Mouse (Mus musculus): Measurements from ENCODE around the gene Ubr7. TPM values are rescaled to one million over a fixed set of nuclear protein-coding genes. Genes with fewer than 3 reads are reported as not detected.

Ubr7 gene
- polyA plus RNA-seq, 1 experiment from 2014 or later, result 18.2 TPM

DNA sequence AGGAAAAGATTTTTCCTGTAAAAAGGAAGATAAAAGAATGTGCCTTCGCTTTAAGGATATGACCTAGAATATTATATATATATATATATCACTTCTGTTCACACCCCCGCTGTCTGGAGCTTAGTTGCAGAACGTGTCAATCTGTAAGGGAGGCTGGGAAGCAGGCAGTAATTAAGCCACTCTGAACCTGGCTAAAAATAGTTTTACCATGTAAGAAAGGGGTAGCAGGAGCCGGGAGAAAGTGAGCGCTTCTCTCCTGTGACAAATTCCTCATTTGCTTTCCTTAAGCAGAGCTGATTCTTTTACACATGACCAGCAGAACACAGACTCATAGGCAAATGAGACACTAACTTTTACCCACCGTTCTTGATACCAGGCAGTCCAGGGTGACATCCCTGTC lies 33.9 kb upstream of the Ubr7 start:
- H3K9me3 ChIP-seq (replicated peaks), result no peaks in the 10 kb centered on the region
- H3K4me2 ChIP-seq, result no peak overlapping the region
- WGBS (ENCODE audit: insufficient replicate concordance), result 47% methylated on average over 6 of the region's 6 CpGs
- H3K4me1 ChIP-seq (replicated peaks), result peaks cover 5% of the 10 kb centered on the region; the same call in 1 of the 2 replicates
- no peak overlapping the region for H3K9ac ChIP-seq
- no peaks in the 10 kb centered on the region for H3K36me3 ChIP-seq (replicated peaks)
- no peak overlapping the region for H3K4me3 ChIP-seq (replicated peaks)
- H3K27ac ChIP-seq (replicated peaks), result no peak overlapping the region
- 0 out of 2 replicates have a peak, but pooled peaks cover 4% of the 10 kb centered on the region for H3K27me3 ChIP-seq
- ATAC-seq (ENCODE audit: insufficient read depth), result no peak

DNA sequence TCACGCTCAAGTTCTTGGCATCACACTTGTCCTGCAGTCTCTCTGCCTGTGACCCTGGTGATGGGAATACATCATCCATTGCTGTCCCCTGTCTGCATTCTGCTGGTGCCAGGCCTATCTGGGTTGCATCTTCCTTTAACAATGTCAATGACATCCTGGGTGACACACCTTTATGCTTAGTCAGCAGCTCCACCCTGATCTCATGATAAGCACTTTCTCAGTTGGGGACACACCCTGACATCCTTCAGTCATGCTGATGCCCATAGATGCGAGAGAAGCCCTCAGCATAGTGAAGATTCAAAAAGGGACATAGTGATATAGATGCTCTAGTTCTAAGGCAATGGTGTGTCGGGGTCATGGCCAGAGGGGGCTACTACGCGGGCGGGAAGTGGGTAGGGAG lies 32.6 kb upstream of the Ubr7 start:
- Histone ChIP-seq H3K9me3 (replicated peaks) (no peaks in the 10 kb centered on the region), H3K36me3 (replicated peaks) (no peaks in the 10 kb centered on the region), H3K4me1 (replicated peaks) (peaks cover 11% of the 10 kb centered on the region), H3K9ac (no peak overlapping the region), H3K27ac (replicated peaks) (no peak overlapping the region), H3K4me2 (no peak overlapping the region), H3K4me3 (replicated peaks) (no peak overlapping the region), H3K27me3 (0 out of 2 replicates have a peak, but pooled peaks cover 4% of the 10 kb centered on the region)
- 77% methylated on average over 6 of the region's 6 CpGs for WGBS (ENCODE audit: insufficient replicate concordance)
- ATAC-seq (ENCODE audit: insufficient read depth), result no peak

DNA sequence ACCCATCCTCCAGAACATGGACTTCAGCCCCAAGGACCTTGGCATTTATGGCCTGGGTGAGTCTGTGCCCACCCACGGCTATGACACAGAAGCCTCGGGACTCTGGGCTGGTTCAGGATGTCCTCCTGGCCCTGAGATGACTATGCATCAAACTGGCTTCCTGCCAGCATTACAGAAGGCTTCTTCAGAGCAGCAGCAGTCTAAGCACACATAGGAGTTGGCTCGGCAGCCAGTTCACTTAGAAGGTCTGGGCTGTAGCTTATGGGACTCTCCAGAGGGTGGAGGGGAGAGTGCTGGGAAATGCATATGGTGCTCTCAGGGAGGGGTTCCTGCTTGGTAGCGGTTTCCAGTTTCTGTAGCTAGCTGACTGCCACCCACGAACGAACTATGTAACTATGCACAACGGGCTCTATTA lies 32.0 kb upstream of the Ubr7 start:
- Histone ChIP-seq H3K4me3 (replicated peaks) (no peak overlapping the region), H3K36me3 (replicated peaks) (no peaks in the 10 kb centered on the region), H3K4me2 (no peak overlapping the region), H3K4me1 (replicated peaks) (peaks cover 17% of the 10 kb centered on the region), H3K27ac (replicated peaks) (no peak overlapping the region), H3K27me3 (0 out of 2 replicates have a peak, but pooled peaks cover 3% of the 10 kb centered on the region), H3K9me3 (replicated peaks) (no peaks in the 10 kb centered on the region), H3K9ac (no peak overlapping the region)
- 54% methylated on average over 7 of the region's 7 CpGs for WGBS (ENCODE audit: insufficient replicate concordance)
- ATAC-seq (ENCODE audit: insufficient read depth), result no peak

DNA sequence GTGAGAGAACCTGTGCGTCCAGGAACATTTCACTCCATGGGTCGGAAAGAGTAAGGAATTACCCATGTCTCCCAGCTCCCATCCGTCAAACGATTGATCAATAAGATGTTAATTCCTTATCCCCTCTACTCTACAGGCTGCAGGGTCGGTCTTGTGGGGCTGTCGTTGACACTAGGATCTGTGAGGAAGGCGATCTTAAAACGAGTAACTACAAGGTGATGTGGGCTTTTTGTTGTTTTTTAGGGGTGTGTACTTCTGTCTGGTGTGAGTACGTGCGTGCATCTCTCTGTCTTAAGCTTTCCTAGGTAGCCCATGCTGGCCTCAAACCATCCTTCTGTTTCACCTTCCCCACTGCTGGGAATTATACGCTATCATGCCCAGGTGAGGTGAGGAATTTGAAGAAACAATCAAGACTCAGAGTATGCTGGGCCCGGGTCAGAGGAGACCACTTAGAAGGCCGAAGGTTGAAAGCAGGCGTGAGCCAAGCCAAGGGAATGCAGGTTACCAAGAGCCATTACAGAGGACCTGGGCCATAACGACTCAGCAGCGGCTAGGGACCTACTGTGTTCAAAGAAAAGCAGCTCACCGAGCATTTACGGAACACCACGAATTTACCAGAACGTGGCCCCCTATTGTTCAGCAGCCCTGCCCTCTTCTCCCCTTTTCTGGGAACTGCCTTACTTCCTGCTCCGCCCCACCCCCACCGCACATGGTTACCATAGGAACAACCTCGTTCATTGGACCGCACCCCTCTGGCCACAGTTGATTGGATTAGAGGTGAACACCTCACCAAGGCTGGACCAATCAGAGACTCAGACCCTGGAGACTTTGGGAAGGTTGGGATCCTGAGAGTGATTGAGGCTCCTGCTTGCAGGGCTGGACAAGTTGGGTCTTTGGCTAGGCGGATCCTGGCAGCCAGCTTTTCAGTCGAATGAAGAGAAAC lies 27.6 kb upstream of the Ubr7 start:
- peak; percentile 79 for ATAC-seq (ENCODE audit: insufficient read depth)
- Histone ChIP-seq H3K4me3 (replicated peaks) (peak overlapping the region; percentile 24), H3K27me3 (no peaks in the 10 kb centered on the region), H3K4me2 (peak overlapping the region; percentile 55), H3K9ac (no peak overlapping the region), H3K27ac (replicated peaks) (no peak overlapping the region), H3K36me3 (replicated peaks) (no peaks in the 10 kb centered on the region), H3K4me1 (replicated peaks) (peaks cover 29% of the 10 kb centered on the region), H3K9me3 (replicated peaks) (no peaks in the 10 kb centered on the region)
- WGBS (ENCODE audit: insufficient replicate concordance), result 36% methylated on average over 26 of the region's 26 CpGs

DNA sequence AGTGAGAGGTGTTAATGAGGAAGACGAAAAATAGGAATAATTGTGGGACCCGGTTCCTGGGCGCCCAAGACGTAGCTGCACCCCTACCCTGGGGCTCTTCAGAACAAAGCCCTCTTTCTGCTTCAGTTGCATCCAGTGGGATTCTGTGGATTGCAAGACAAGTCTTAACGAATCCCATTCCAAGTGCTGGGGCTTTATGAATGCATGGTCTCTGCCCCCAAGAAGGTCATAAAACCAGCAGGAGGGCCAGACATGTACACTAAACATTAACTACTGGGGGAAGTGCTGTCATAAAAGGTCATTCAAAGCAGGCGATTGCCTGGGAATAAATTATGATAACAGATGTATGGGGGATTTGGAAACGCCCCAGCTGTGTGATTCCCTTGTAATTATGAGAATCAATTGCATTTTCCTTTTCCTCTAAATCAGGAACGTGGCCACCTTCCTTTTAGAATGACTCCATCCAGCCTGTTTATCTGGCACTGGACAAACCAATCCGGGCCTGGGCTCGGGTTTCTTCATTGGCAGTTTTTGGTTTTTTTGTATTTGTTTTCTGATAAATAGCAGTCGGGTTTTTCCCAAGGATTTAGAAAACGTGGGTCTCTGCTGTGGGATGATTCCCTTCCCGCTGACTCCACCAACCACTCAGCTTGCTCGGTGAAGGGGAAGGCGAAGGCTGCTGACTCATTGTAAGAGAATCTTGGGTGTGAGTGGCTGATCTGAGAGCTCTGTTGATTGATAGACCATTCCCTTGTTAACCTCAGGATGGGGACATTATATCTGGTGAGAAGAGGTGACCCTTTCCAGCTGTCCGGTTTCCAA lies 26.8 kb upstream of the Ubr7 start:
- no peaks in the 10 kb centered on the region for H3K27me3 ChIP-seq
- peaks cover 27% of the 10 kb centered on the region for H3K4me1 ChIP-seq (replicated peaks)
- WGBS (ENCODE audit: insufficient replicate concordance), result 38% methylated on average over 16 of the region's 16 CpGs
- no peak for ATAC-seq (ENCODE audit: insufficient read depth)
- H3K36me3 ChIP-seq (replicated peaks), result no peaks in the 10 kb centered on the region
- H3K27ac ChIP-seq (replicated peaks), result no peak overlapping the region
- H3K4me2 ChIP-seq, result peak overlapping the region; percentile 55
- peak overlapping the region; percentile 24; the same call in 1 of the 2 replicates for H3K4me3 ChIP-seq (replicated peaks)
- H3K9ac ChIP-seq, result no peak overlapping the region
- no peaks in the 10 kb centered on the region for H3K9me3 ChIP-seq (replicated peaks)

DNA sequence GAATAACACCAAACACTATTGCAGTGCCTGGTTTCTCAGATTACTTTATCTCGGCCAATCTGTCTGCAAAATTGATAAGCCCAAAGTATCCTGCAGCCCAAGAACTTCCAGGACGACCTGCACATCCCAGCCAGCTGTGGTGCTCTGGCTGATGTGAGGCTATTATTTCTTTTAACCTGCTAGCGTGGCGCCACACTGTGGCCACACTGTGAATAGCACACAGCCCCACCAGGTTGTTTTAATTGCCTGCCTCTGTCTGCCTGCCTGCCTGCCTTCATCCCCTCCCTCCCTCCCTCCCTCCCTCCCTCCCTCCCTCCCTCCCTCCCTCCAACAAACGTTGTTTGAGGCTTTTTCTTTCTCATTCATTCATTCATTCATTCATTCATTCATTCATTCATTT lies 24.4 kb upstream of the Ubr7 start:
- ATAC-seq (ENCODE audit: insufficient read depth), result no peak
- Histone ChIP-seq H3K27me3 (no peaks in the 10 kb centered on the region), H3K4me2 (no peak overlapping the region), H3K9ac (no peak overlapping the region), H3K4me3 (replicated peaks) (no peak overlapping the region), H3K27ac (replicated peaks) (no peak overlapping the region), H3K9me3 (replicated peaks) (no peaks in the 10 kb centered on the region), H3K4me1 (replicated peaks) (peaks cover 27% of the 10 kb centered on the region), H3K36me3 (replicated peaks) (no peaks in the 10 kb centered on the region)
- 6% methylated on average over 5 of the region's 5 CpGs for whole genome bisulfite sequencing (ENCODE audit: insufficient replicate concordance)

DNA sequence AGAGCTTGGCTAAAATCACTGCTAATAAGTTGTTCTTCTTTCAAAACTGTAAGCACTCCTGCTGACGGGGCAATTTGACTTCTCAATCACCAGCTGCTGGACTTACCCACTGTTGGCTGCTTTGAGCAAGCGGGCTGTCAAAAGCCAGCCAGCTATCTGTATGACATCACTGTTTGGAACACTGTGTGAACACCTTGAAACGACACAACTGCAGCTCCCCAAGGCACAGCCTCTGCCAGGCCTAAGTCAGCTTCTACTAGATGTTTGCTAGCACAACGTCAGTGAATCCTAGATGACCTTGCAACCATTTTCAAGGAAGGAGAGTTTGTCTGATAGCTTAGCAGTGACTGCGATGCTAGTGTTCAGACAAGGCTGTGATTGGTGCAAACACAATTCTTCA lies 18.7 kb upstream of the Ubr7 start:
- 70% methylated on average over 5 of the region's 5 CpGs for whole genome bisulfite sequencing (ENCODE audit: insufficient replicate concordance)
- no peaks in the 10 kb centered on the region for H3K36me3 ChIP-seq (replicated peaks)
- H3K27me3 ChIP-seq, result no peaks in the 10 kb centered on the region
- H3K27ac ChIP-seq (replicated peaks), result no peak overlapping the region
- no peak overlapping the region for H3K4me3 ChIP-seq (replicated peaks)
- no peaks in the 10 kb centered on the region for H3K9me3 ChIP-seq (replicated peaks)
- H3K9ac ChIP-seq, result no peak overlapping the region
- no peak overlapping the region for H3K4me2 ChIP-seq
- ATAC-seq (ENCODE audit: insufficient read depth), result no peak
- peaks cover 15% of the 10 kb centered on the region for H3K4me1 ChIP-seq (replicated peaks)

DNA sequence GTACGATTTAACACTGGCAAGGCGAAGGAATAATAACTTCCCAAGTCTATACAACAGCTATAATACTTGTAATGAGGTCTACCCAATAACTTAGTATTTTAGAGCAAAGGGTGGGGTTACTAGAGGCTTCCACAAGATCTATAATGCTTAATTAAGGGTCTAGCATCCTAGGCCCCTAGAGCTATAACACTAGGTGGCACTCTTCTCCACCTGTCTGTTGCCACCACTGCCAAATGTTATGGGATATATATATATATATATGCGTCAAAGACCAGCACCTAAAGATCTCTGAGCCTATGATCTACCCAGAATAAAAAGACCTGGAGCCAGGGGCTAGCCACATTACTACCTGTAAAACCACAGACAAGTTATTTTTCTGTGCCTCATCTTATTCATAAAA lies 17.5 kb upstream of the Ubr7 start:
- no peaks in the 10 kb centered on the region for H3K36me3 ChIP-seq (replicated peaks)
- H3K4me3 ChIP-seq (replicated peaks), result no peak overlapping the region
- H3K4me1 ChIP-seq (replicated peaks), result peaks cover 25% of the 10 kb centered on the region
- no peaks in the 10 kb centered on the region for H3K27me3 ChIP-seq
- H3K9ac ChIP-seq, result no peak overlapping the region
- no peak overlapping the region for H3K4me2 ChIP-seq
- no peak overlapping the region for H3K27ac ChIP-seq (replicated peaks)
- no peaks in the 10 kb centered on the region for H3K9me3 ChIP-seq (replicated peaks)
- WGBS (ENCODE audit: insufficient replicate concordance), result 57% methylated on average over 3 of the region's 3 CpGs
- no peak for ATAC-seq (ENCODE audit: insufficient read depth)

DNA sequence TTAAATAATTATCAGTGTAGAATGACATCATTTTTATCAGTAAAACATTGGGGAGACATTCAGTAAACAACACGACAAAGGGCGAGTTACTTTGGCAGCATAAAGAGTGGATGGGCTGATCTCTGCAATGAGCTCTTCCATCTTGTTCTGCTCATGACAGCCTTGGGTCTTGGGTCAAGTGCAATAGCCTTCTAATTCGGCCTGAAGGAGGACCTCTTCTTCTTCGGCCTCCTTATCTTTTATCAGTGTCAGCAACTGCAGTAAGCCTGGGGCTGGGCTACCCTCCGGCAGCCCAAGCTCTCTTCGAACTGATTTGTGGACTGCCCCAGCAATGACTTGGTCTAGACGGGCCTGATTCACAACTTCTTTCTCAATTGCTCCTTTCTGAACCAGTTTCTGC lies 15.7 kb upstream of the Ubr7 start:
- ATAC-seq (ENCODE audit: insufficient read depth), result no peak
- H3K4me1 ChIP-seq (replicated peaks), result peaks cover 31% of the 10 kb centered on the region
- 45% methylated on average over 7 of the region's 7 CpGs for WGBS (ENCODE audit: insufficient replicate concordance)
- H3K4me3 ChIP-seq (replicated peaks), result no peak overlapping the region
- H3K27ac ChIP-seq (replicated peaks), result no peak overlapping the region
- H3K27me3 ChIP-seq, result no peaks in the 10 kb centered on the region
- H3K9ac ChIP-seq, result no peak overlapping the region
- H3K36me3 ChIP-seq (replicated peaks), result 0 out of 2 replicates have a peak, but pooled peaks cover 11% of the 10 kb centered on the region
- no peaks in the 10 kb centered on the region for H3K9me3 ChIP-seq (replicated peaks)
- peak overlapping the region; percentile 78; the same call in 1 of the 2 replicates for H3K4me2 ChIP-seq

DNA sequence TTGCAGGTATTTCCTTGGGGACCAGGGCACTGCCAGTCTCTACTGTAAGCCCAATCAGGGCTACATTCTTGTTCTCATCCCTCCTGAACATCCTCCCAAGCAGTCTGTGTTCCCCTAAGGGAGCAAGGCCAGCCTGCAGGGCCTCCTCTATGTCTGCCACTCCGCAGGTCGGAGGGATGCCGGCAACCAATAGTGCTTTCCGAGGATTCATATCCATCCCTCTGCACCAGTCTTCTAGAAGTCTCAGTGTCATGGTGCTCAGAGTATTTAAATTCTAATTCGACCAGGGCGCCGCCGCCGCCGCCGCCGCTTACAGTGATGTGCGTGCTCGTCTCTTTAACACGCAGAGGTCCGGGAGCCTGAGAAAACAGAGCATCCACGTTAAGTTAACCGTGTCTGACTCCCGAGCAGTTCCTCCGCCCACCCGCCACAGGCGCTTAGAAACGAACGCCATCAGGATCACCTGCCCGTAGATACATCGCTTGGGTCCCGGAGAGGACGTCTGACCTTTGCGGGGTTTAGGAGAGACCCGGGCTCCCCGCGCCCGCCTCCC lies 14.7 kb upstream of the Ubr7 start:
- peak overlapping the region; percentile 78 for H3K4me2 ChIP-seq
- no peaks in the 10 kb centered on the region for H3K27me3 ChIP-seq
- H3K4me3 ChIP-seq (replicated peaks), result peak overlapping the region; percentile 92
- peak overlapping the region; percentile 96 for H3K27ac ChIP-seq (replicated peaks)
- peak overlapping the region; percentile 92 for H3K9ac ChIP-seq
- peaks cover 31% of the 10 kb centered on the region for H3K4me1 ChIP-seq (replicated peaks)
- peak; percentile 62 for ATAC-seq (ENCODE audit: insufficient read depth)
- H3K9me3 ChIP-seq (replicated peaks), result no peaks in the 10 kb centered on the region
- H3K36me3 ChIP-seq (replicated peaks), result peaks cover 21% of the 10 kb centered on the region
- WGBS (ENCODE audit: insufficient replicate concordance), result 1% methylated on average over 33 of the region's 33 CpGs

All from liver, embryonic 15.5 days (tissue).